Mouse (Mus musculus): ENCODE data around the gene Kcnmb2.

Kcnmb2 gene

DNA sequence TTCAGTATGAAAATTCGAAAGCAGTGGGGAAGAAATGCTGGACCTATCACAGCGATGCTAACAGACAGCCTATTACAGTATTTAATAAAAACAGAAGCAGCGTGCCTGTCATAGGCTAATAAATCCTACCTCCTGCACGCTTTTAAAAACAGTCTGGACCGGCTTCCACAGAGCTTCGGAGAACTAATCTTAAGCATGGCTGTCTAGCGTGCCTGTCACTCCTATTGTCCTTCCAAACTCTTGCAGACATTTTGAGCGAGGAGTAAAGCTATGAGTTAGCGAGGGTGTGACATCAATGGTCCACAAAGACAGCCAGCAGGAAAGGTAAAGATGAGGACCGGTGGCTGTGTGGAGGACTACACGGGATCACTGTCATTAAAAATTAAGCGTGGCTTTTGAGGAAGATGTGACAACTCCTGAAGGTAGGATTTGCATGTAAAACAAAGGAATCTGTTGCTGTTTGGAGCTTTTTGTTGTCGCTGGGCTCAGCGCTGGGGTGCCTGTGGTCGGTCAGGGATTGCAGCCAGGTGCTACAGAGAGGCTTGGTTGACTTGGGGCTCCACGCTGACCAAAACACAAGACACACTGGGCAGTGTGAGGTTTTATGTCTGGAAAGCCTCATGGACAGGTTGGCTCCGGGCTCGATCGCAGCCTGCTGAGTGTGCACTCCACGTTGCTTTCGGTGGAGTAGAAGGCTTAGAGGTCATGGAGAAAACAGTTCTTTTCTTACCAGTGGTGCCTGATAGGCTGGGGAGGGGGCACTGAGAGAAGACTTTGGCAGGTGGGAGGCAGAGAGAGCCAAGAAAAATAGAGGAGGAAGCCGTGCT, at the start of gene Kcnmb2:
Kcnmb2 (plus strand) TSS at position 4 of the 827 bp plus-strand sequence.
- no peak for DNase-seq (ENCODE audit: low spot score in 2 of 2)

GRCm38 (mm10) chr3:31863522-31863921, 38.8 kb upstream of the Kcnmb2 start:
- DNase-seq (ENCODE audit: low spot score in 2 of 2), result no peak

- no peak for DNase-seq (ENCODE audit: low spot score in 2 of 2)
Measured at GRCm38 (mm10) chr3:31864070-31864469, 38.2 kb upstream of the Kcnmb2 start.

- DNase-seq (ENCODE audit: low spot score in 2 of 2), result peak in 1 of 2 experiments; percentile 34
Measured at GRCm38 (mm10) chr3:31871461-31871860, 30.8 kb upstream of the Kcnmb2 start.

- no peak for DNase-seq (ENCODE audit: low spot score in 2 of 2)
Measured at GRCm38 (mm10) chr3:31882621-31883131, 19.6 kb upstream of the Kcnmb2 start.

- DNase-seq (ENCODE audit: low spot score in 2 of 2), result no peak
Measured at GRCm38 (mm10) chr3:31892653-31893052, 9.7 kb upstream of the Kcnmb2 start.

GRCm38 (mm10) chr3:31903506-31903905, 1.2 kb downstream of the Kcnmb2 start:
- no peak for DNase-seq (ENCODE audit: low spot score in 2 of 2)

GRCm38 (mm10) chr3:31904156-31904555, 1.8 kb downstream of the Kcnmb2 start:
- DNase-seq (ENCODE audit: low spot score in 2 of 2), result no peak

DNA sequence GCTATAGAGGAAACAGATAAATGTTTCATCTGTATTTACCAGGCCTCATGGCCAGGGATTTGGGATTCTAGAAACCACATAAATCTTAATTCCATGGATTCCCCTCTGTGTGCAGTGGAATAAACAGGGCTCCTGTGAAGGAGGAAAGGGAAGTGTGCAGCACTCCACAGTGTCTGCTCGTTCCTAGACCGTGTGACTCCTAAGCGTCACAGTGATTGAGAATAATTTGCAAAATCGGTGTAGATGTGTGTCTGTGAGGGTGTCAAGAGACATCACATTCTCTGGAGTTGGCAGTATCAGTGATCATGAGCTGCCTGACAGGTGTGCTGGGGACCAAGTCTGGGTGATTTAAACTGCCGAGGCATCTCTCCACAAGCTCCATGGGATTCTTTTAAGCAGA, 8.9 kb downstream of the Kcnmb2 start:
- no peak for DNase-seq (ENCODE audit: low spot score in 2 of 2)

GRCm38 (mm10) chr3:31911690-31912089, 9.4 kb downstream of the Kcnmb2 start:
- no peak for DNase-seq (ENCODE audit: low spot score in 2 of 2)

GRCm38 (mm10) chr3:31928544-31928943, 26.2 kb downstream of the Kcnmb2 start:
- no peak for DNase-seq (ENCODE audit: low spot score in 2 of 2)

DNA sequence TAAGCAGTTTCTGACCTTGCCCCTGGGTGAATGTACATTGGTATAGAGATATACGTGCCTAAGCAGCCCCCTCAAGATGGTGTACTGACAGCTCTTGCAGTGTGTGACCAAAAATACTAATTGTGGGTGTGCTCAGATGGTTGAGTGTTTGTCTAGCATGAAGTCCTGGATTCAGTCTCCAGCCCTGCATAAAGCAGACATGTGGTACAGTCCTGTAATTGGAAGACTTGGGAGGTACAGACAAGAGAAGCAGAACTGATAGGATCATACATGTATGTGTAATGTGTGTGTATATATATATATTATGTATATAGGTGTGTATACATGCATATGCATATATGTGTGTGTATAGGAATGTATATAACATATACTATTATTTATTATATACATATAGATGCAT, 32.4 kb downstream of the Kcnmb2 start:
- no peak for DNase-seq (ENCODE audit: low spot score in 2 of 2)

- DNase-seq (ENCODE audit: low spot score in 2 of 2), result no peak
Measured at GRCm38 (mm10) chr3:31941478-31941877, 39.2 kb downstream of the Kcnmb2 start.

GRCm38 (mm10) chr3:31954213-31954612, 51.9 kb downstream of the Kcnmb2 start:
- DNase-seq (ENCODE audit: low spot score in 2 of 2), result no peak

DNA sequence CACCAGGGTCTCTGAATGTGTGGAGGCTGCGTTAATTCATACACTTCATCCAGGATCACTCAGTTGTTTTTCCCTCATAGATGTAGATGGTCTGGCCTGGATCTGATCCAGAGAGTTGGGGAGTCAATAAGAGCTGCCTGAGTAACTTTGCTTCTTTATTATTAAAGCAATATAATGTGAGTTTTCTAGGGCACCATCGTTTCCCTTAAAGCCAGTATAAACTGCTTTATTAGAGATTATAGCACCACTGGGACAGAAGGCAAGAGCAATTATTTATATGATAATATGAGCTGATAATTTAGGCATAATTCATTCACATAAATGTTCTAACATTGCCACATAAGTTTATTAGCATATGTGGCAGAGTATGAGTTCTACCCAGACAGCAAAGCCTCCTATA, 52.7 kb downstream of the Kcnmb2 start:
- DNase-seq (ENCODE audit: low spot score in 2 of 2), result no peak

DNA sequence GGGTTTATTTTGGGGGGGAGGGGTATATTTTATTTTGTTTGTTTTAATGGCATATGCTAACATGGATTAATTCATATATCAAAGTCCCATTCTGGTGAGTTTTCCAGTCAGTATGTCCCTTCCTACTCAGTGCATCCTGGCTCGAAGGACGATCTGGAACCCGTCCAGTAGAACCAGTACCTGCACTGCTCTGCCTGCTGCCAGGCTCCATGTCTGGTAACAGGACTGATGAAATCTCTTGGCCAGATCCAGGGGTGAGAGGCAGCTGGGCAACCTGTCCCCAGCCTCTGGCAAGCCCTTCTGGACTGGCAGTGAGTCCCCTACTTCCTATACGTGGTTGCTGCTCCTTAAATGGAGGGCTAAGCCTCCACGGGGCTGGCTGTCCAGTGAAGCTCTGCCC, 57.5 kb downstream of the Kcnmb2 start:
- DNase-seq (ENCODE audit: low spot score in 2 of 2), result no peak

- no peak for DNase-seq (ENCODE audit: low spot score in 2 of 2)
Measured at GRCm38 (mm10) chr3:31961175-31961574, 58.9 kb downstream of the Kcnmb2 start.

- DNase-seq (ENCODE audit: low spot score in 2 of 2), result no peak
Measured at GRCm38 (mm10) chr3:31963076-31963475, 60.8 kb downstream of the Kcnmb2 start.

GRCm38 (mm10) chr3:31979661-31980060, 77.4 kb downstream of the Kcnmb2 start:
- no peak for DNase-seq (ENCODE audit: low spot score in 2 of 2)

DNA sequence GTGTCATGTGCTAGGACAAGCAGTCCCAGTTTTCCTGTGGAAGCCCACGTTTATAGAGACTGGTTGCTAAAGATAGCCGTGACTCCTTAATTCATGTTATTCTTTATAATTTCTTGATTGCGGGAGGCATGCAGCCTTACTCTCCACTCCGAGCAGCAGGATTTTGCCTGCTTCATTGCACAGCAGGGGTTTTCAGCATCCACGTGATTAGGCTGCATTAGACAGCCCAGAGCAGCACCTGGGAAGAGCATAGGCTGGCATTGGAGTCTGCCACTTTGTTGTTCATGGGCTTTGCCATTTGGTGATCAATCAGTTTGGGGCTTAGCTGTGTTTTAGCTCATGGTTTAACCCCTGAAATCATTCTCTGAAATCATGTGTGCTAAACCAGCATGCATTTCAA, 80.1 kb downstream of the Kcnmb2 start:
- DNase-seq (ENCODE audit: low spot score in 2 of 2), result no peak

DNA sequence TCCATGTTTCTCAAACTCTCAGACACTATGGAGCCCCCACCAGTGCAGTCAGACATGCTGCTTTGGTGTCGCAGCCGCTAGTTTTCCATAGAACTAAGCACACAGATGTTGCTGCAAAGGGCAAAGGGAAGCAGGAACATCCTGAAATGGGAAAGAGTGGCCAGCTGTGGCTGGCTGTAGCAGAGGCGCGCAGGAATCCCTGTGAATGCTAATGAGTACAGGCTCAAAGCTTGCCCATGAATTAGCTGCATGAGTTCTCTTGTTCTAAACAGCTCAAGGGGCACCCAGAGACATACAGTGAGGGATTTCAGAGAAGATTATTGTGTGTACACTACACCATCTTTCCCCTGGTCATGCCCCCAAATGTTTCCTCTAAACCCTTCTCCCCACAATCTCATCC, 82.8 kb downstream of the Kcnmb2 start:
- DNase-seq (ENCODE audit: low spot score in 2 of 2), result no peak

DNA sequence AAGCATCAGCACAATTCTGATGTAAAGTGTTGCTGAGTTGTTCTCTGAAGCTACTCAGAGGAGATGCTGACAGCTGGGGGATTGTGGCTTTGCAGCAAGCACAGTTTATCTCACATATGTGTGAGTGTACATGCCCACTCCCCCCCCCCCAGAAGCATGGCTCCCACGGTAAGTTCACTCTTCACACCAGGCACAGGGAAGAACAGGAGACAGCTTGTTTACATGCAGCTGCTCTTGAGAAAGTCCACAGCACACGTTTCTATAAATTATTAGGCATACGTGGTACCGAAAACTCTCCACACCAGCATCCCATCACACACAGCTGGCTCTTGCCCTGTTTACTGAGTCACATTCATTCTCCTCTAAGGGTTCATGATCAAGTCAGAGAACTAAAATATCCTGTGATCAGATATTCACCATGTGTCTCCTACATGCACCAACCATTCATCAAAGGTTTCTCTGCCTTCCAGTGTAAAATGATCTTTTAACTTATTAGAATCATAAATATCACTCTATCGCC, 89.3 kb downstream of the Kcnmb2 start:
- no peak for DNase-seq (ENCODE audit: low spot score in 2 of 2)

DNA sequence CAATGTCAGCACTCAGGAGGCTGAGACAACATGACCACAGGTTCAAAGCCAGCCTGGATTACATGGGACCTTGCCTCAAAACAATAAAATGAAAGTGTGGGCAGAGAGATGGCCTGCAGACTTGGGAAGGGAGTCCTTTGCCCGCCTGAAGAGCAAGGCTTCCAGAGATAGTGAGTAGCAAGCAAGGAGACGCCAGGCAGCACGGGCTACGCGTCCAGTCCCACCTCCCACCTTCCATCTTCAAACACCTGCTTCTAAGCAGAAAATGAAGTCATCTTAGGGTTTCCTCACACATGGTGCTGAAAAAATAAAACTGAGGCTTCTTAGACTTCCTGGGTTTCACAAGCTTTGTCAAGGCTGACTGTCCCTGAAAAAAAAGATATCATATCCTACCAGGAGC, 109.3 kb downstream of the Kcnmb2 start:
- no peak for DNase-seq (ENCODE audit: low spot score in 2 of 2)

Data from left cerebral cortex, adult 9 months (tissue).